Mouse (Mus musculus) E14TG2a.4 (cell line): ENCODE measurements at regions not wholly inside any gene's neighbourhood (a gene's known extent, or its start where the extent isn't known, plus 50 kb on each side); places are given as distances from the start of the nearest gene placed in this dataset.

Source experiments
- CTCF ChIP-seq: conservative IDR thresholded peaks from 2 replicates; pipeline ENCODE4 v1.5.1; 2014; ENCODE audit warnings: low read length
- POU5F1 ChIP-seq: IDR thresholded peaks from 2 replicates; pipeline ENCODE4 v1.6.1; 2014; ENCODE audit warnings: low read length, borderline replicate concordance

GRCm38 (mm10) chr16:77442866-77443265, 159.0 kb downstream of the Gm11146 start:
- TF ChIP-seq CTCF: no peak
- no peak for TF ChIP-seq POU5F1
